Mouse (Mus musculus) right cerebral cortex, adult 18-20 months (tissue): ENCODE measurements around the gene Scg3.
"Not testable (repeated sequence)": the region's sequence is repeated elsewhere in the genome, so short reads cannot be mapped to it uniquely, and the experiment has no call there.

ENCODE experiments used
- DNase-seq: peaks from one replicate; pipeline ENCODE4 v3.0.0; 2022; ENCODE audit warnings: mixed read lengths

Gene Scg3

GRCm38 (mm10) chr9:75683426-75684191 lies at the start of gene Scg3:
Scg3 (minus strand) TSS chr9:75684056.
- DNase-seq = peak; percentile 97

GRCm38 (mm10) chr9:75719952-75720687 lies 36.3 kb upstream of the Scg3 start:
- peak; percentile 51 for DNase-seq

- no peak for DNase-seq
These were observed 35.6 kb upstream of the Scg3 start for GRCm38 (mm10) chr9:75719481-75719880.

GRCm38 (mm10) chr9:75684772-75685171 lies 916 bp upstream of the Scg3 start:
- DNase-seq = no peak

- no peak for DNase-seq
These were observed 436 bp upstream of the Scg3 start for GRCm38 (mm10) chr9:75684292-75684691.

- peak; percentile 50 for DNase-seq
These were observed 3.2 kb downstream of the Scg3 start for GRCm38 (mm10) chr9:75680606-75681005.

- no peak for DNase-seq
These were observed 4.2 kb downstream of the Scg3 start for GRCm38 (mm10) chr9:75679629-75680028.

GRCm38 (mm10) chr9:75678341-75678740 lies 5.5 kb downstream of the Scg3 start:
- DNase-seq = no peak

GRCm38 (mm10) chr9:75676226-75676625 lies 7.6 kb downstream of the Scg3 start:
- peak; percentile 81 for DNase-seq

GRCm38 (mm10) chr9:75672769-75673168 lies 11.1 kb downstream of the Scg3 start:
- DNase-seq = no peak

- DNase-seq = no peak
These were observed 17.2 kb downstream of the Scg3 start for GRCm38 (mm10) chr9:75666612-75667011.

GRCm38 (mm10) chr9:75665364-75665763 lies 18.5 kb downstream of the Scg3 start:
- DNase-seq = no peak

- peak; percentile 74 for DNase-seq
These were observed 22.9 kb downstream of the Scg3 start for GRCm38 (mm10) chr9:75660917-75661316.

GRCm38 (mm10) chr9:75656456-75656855 lies 27.4 kb downstream of the Scg3 start:
- not testable (repeated sequence) for DNase-seq

GRCm38 (mm10) chr9:75653981-75654911 lies 29.6 kb downstream of the Scg3 start:
- no peak for DNase-seq

GRCm38 (mm10) chr9:75645405-75645804 lies 38.5 kb downstream of the Scg3 start:
- no peak for DNase-seq

- DNase-seq = no peak
These were observed 49.6 kb downstream of the Scg3 start for GRCm38 (mm10) chr9:75634226-75634625.

- DNase-seq = no peak
These were observed 50.3 kb downstream of the Scg3 start for GRCm38 (mm10) chr9:75633603-75634002.

- no peak for DNase-seq
These were observed 51.0 kb downstream of the Scg3 start for GRCm38 (mm10) chr9:75632902-75633301.

- DNase-seq = no peak
These were observed 51.7 kb downstream of the Scg3 start for GRCm38 (mm10) chr9:75632111-75632510.

- DNase-seq = no peak
These were observed 52.9 kb downstream of the Scg3 start for GRCm38 (mm10) chr9:75630823-75631454.

GRCm38 (mm10) chr9:75626308-75626604 lies 57.6 kb downstream of the Scg3 start:
- no peak for DNase-seq
